Mouse (Mus musculus): ENCODE data around the gene Ftl1. TPM values are rescaled to one million over a fixed set of nuclear protein-coding genes. Genes with fewer than 3 reads are reported as not detected.
A peak's percentile ranks its signal among the peaks of the same experiment; 100 is the strongest.

Gene Ftl1
- total RNA-seq, 2 experiments from 2014 or later: 287 to 382 TPM

DNA sequence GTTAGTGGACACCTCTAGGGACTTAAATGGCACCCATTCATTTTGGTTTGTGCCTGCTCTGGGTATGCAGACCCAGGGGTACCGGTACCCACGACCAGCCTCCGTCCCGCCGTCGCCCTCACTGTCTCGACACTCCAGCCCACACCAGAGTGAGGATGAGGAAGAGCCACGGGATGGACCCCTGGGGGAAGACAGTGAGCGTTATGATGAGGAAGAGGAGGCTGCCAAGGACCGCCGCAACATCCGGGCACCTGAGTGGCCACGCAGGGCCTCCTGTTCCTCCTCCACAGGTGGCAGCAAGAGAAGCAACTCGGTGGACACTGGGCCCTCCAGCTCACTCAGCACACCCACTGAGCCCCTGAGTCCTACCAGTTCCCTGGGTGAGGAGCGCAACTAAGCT, 4.7 kb downstream of the Ftl1 start:
- DNase-seq: no peak

DNA sequence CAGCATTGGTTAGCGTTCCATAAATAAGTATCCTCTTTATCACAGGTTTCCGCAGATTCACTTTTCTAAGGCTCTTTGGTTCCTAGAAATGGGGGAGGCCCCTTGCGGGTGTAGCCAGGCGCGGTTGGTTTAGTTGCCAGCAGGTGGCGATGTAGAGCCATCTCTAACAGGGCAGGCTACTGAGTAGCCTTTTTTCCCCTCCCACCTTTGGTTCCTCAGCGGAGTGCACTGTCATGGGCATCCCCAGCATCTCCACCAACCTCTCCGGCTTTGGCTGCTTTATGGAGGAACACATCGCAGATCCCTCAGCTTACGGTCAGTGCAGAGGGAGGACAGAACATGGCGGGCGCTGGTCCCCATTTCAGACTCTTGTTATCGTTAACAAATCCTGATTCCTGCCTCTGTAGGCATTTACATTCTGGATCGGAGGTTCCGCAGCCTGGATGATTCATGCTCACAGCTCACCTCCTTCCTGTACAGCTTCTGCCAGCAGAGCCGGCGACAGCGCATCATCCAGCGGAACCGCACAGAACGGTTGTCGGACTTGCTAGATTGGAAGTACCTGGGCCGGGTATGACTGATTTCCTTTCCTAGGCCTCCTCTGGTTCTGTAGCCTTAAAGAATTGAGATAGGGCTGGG, 8.2 kb downstream of the Ftl1 start:
- peak; percentile 78 to 91 for DNase-seq

DNA sequence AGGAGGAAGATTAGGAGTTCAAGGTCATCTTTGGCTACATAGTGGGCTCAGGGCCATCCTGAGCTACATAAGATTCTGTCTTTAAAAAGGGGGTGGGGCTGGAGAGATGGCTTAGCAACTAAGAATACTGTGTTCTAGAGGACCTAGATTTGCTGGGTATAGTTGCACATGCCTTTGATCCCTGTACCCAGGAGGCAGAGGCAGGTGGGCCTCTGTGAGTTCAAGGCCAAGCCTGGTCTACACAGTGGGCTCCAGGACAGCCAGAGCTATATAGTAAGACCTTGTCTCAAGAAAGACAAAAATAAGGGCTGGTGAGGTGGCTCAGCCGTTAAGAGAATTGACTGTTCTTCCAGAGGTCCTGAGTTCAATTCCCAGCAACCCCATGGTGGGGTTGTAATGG, 9.7 kb downstream of the Ftl1 start:
- no peak for DNase-seq

DNA sequence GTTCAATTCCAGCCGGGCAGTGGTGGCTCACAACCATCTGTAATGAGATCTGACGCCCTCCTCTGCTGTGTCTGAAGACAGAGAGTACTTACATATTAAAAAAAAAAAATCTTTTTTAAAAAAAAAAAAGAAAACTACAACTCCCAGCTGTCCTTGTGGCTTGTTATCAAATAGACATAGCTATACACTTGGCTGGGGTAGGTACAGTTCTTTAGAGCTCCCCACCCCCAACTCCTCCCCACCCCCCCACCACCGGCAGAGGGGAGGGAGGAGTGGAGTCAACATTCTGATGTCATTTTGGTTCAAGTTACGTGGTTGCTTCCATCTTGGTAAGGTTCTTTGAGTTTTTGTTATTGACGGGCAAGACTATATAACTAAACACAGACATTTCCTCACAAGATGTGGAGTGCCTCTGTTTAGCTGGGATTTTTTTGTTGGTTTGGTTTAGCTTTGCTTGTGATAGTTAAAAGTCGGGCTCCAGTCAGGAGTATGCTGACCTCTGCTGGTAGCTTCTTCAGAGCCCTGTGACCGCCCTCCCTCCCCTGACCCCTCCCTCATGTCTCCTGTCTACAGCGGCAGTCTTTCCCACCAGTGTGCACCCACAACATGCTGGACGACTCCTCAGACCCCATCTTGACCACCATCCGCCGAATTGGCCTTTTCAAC, 12.2 kb downstream of the Ftl1 start:
- DNase-seq: peak in 1 of 2 experiments; percentile 55

- DNase-seq: no peak
Measured at GRCm38 (mm10) chr7:45446589-45446988, 13.1 kb downstream of the Ftl1 start.

DNA sequence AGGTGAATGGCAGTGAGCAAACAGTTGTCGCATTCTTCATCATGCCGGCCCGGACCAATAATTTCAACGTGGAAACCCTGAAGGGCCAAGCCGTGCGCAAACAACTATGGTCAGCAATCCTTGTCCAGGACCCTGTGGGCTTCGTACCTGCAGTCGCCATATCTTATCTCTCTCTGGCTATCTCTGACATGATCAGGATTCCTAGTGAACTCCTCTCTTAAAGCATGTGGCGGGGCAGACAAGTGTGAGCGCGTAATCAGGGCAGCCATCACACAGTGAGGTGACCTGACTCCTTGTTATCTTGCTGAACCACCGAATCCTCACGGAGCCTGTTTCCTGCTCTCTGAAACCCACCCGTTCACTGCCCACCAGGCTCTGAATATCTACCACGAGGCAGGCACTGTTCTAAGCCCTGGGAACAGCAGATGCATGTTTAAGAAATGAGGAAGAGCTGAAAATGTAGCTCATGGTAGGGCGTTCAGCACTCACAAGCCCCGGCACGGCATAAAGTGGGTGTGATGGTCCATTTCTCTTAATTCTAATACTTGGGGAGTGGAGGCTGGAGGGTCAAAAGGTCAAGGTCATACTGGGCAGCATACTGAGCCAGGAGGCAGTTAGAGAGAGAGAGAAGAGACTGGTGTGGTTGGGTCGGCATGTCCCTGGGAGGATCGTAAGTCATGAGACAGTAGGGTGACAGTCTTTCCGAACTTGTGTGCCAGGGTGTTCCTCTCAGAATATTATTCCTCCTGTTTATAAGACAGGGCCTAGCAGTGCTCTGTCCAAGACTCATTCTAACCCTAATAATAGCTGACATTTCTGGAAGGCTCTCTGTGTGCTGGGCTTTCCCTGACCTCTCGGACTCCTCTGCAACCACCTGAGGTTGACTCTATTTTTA, 15.9 kb downstream of the Ftl1 start:
- DNase-seq: peak; percentile 48 to 52

GRCm38 (mm10) chr7:45437521-45438276, 22.0 kb downstream of the Ftl1 start, which contains the start of gene Ruvbl2:
TSS of gene Ruvbl2 (minus strand) at chr7:45438096.
- no peak for DNase-seq

DNA sequence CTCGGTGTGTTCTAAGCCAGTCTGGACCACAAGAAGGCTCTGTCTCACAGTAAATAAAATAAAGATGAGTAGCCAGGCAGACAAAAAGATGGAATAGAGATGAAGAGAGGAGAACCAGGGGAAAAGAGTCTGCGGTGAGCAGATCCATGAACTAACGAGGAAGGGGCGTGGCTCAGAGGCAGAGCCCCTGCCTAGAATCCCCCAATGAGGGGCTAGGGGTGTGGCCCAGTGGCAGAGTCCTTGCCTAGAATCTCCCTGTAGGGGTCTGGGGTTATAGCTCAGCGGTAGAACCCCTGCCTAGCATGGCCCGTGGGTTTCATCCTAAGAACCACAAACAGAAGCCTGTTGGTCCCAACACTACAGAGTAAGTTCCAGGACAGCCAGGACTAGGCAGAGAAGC, 22.6 kb downstream of the Ftl1 start:
- no peak for DNase-seq

- no peak for DNase-seq
Measured at GRCm38 (mm10) chr7:45436444-45436843, 23.2 kb downstream of the Ftl1 start.

DNA sequence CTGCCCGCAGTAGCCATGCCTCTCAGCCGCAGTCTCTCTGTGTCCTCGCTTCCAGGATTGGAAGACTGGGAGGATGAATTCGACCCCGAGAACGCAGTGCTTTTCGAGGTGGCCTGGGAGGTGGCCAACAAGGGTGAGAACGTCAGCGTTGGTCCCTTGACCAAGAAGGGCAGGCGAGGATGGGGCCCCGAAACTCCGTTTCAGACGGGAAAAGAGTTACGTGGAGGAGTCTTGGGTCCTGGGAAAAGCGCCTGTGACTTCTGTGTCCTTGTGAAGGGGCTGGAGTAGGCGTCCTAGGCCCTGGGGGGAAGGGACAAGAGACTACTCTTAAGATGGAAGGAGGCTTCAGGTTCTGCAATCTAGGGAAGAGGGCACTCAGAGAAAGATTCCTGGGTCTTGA, 24.6 kb downstream of the Ftl1 start:
- no peak for DNase-seq

GRCm38 (mm10) chr7:45434203-45435015, 25.3 kb downstream of the Ftl1 start, which contains the start of gene Gys1:
TSS of gene Gys1 (plus strand) at chr7:45434844.
- DNase-seq: peak; percentile 100

DNA sequence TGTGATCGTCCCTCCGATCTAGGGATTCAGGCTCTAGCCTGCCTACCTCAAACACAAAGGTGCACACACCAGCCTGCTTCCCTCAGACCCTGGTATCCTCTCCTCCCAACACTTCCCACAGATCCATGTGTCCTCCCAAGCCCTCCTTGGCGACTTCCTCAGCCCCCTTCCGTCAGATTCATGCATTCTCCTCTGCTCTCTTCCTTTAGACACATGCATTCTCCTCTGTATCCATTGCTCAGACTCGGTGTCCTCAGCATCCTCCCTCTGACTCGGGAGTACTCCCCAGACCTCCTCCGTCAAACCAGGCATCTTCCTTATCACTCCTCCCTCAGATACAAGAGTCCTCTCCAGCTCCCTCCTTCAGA, 25.9 kb downstream of the Ftl1 start:
- DNase-seq: no peak

DNA sequence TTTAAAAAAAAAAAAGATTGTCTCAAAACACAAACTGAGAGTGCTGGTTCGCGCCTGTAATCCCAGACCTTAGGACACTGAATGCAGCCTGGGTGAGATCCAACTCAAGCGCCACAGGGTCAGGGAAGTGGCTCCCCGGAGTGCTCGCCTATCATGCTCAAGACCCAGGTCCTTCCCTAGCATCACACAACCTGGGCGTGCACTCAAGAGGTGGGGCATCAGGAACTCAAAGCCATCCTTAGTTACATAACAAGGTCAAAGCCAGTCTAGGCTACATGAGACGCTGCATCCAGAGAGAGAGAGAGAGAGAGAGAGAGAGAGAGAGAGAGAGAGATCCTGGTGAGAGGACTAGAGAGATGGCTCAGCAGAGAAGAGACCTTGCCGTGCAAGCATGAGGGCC, 33.1 kb downstream of the Ftl1 start:
- no peak for DNase-seq

DNA sequence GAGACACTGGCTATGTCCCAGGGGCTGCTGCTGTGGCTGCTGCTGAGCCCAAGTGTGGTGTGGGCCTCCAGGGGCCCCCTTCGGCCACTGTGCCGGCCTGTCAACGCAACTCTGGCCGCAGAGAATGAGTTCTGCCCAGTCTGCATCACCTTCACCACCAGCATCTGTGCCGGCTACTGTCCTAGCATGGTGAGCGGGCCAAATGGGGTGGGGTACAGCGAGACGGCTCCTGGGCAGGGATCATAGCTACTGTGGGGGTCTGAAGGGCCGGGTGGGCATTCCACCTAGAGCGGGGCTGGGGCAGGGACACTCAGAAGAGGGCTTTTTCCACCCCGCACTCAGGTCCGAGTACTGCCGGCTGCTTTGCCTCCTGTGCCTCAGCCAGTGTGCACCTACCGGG, 38.5 kb downstream of the Ftl1 start:
- no peak for DNase-seq

- no peak for DNase-seq
Measured at GRCm38 (mm10) chr7:45420615-45420919, 39.1 kb downstream of the Ftl1 start, which contains the start of gene Lhb. TSS of gene Lhb (plus strand) at chr7:45420820.

GRCm38 (mm10) chr7:45419859-45420614, 39.6 kb downstream of the Ftl1 start:
- DNase-seq: no peak

DNA sequence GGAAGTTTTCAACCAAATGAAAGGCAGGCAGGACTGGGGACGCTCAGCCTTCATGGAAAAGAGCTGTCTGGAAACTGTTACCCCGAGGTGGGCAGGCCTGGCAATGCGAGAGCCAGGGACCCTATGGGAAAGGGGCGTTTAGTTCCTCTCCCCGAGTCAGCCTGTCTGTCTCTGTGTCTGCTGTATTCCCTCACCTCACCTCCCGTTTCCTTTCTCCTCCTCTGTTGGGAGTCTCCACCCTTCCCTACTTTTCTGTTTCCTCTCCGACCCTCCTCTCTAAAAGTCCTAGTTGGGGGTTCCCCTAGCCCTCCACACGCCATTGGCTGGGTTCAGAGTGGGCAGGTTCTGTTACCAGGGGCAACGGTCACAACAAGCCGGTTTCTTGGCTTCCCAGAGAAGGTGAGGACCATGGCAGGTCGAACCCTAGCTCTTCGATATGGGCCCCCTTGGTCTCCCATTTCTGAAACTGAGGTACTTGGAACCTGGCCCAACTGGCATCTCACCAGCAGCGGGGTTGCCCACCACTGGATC, 41.7 kb downstream of the Ftl1 start:
- DNase-seq: no peak

GRCm38 (mm10) chr7:45415636-45416035, 44.0 kb downstream of the Ftl1 start:
- no peak for DNase-seq

- DNase-seq: no peak
Measured at GRCm38 (mm10) chr7:45414740-45415224, 44.9 kb downstream of the Ftl1 start.
